In the genomic region with DNA sequence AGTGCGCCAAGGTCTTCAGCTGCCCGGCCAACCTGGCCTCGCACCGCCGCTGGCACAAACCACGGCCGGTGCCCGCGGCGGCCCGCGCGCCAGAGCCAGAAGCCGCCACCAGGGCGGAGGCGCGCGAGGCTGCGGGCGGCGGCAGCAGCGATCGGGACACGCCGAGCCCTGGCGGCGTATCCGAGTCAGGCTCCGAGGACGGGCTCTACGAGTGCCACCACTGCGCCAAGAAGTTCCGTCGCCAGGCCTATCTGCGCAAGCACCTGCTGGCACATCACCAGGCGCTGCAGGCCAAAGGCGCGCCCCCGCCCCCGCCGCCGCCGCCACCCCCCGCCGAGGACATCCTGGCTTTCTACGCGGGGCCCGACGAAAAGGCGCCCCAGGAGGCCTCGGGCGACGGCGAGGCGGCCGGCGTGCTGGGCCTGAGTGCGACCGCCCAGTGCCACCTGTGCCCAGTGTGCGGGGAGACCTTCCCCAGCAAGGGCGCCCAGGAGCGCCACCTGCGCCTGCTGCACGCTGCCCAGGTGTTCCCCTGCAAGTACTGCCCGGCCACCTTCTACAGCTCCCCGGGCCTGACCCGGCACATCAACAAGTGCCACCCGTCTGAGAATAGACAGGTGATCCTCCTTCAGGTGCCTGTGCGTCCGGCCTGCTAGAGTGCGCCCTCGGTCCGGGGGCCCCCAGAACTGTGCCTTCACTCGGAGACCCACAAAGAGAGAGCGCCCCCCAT, we compare ENCODE assay signal across 9 mouse cellular contexts. TPM values are rescaled to one million over a fixed set of nuclear protein-coding genes. Genes with fewer than 3 reads are reported as not detected.
DNase-seq lines count a peak whose midpoint lies in the region; ATAC-seq lines count a peak whose summit lies in the region.
"Had no signal": no experiment of that assay in that cellular context is flagged by ENCODE, and none has a peak within 500 bp of the region (broad histone marks: within the 10 kb centered on the region; RNA-seq: fewer than 3 reads in every experiment).

No protein-coding gene starts in this region.

- DNase-seq in adrenal gland, adult (ENCODE audit: inconsistent age in 2 of 2, low spot score in 1 of 2) = peak; percentile 25 to 72
- no peak for DNase-seq in adrenal gland, adult 8-10 months
- DNase-seq in limb, embryonic 10.5 days (ENCODE audit: low spot score) = peak; percentile 66
- DNase-seq in retina, embryonic 14.5 days (ENCODE audit: low spot score) = peak; percentile 67
- DNase-seq in gastrocnemius, adult 18-20 months (ENCODE audit: low spot score) = no peak

- peaks cover 48% of the 10 kb centered on the region for H3K4me1 ChIP-seq in megakaryocyte, embryonic 14.5 days
- H3K4me1 ChIP-seq in forebrain, embryonic 15.5 days = peaks cover 55% of the 10 kb centered on the region
- peaks cover 42% of the 10 kb centered on the region for H3K4me1 ChIP-seq in limb, embryonic 10.5 days

- peaks cover 95% of the 10 kb centered on the region for H3K27me3 ChIP-seq in megakaryocyte, embryonic 14.5 days (replicated peaks)
- H3K27me3 ChIP-seq in forebrain, embryonic 15.5 days = no peaks in the 10 kb centered on the region
- peaks cover 99% of the 10 kb centered on the region for H3K27me3 ChIP-seq in limb, embryonic 10.5 days (ENCODE audit: low read depth, poor library complexity, severe bottlenecking)

- no peak for ATAC-seq in megakaryocyte, adult 5-6 weeks (ENCODE audit: poor library complexity, severe bottlenecking)
- 0 out of 2 replicates have a peak, but pooled peaks have one; percentile 8 for ATAC-seq in forebrain, embryonic 15.5 days (replicated peaks)

- peak overlapping the region; percentile 99 for H3K27ac ChIP-seq in forebrain, embryonic 15.5 days (replicated peaks)
- H3K27ac ChIP-seq in limb, embryonic 10.5 days = peak overlapping the region; percentile 81

- peak overlapping the region; percentile 89 for H3K4me2 ChIP-seq in forebrain, embryonic 15.5 days (replicated peaks)

- WGBS in forebrain, embryonic 15.5 days = under 1% methylated on average over 75 of the region's 75 CpGs
- WGBS in limb, embryonic 10.5 days = 1% methylated on average over 72 of the region's 75 CpGs

- H3K36me3 ChIP-seq in megakaryocyte, embryonic 14.5 days (replicated peaks; ENCODE audit: low read length) = no peaks in the 10 kb centered on the region
- H3K36me3 ChIP-seq in forebrain, embryonic 15.5 days = no peaks in the 10 kb centered on the region
- no peaks in the 10 kb centered on the region for H3K36me3 ChIP-seq in limb, embryonic 10.5 days

- no peaks in the 10 kb centered on the region for H3K9me3 ChIP-seq in megakaryocyte, embryonic 14.5 days
- H3K9me3 ChIP-seq in forebrain, embryonic 15.5 days = no peaks in the 10 kb centered on the region
- H3K9me3 ChIP-seq in limb, embryonic 10.5 days (replicated peaks) = no peaks in the 10 kb centered on the region

- H3K4me3 ChIP-seq in megakaryocyte, embryonic 14.5 days (replicated peaks) = peak overlapping the region; percentile 88
- peak overlapping the region; percentile 97 for H3K4me3 ChIP-seq in forebrain, embryonic 15.5 days
- H3K4me3 ChIP-seq in limb, embryonic 10.5 days = peak overlapping the region; percentile 64

- peak overlapping the region; percentile 95 for H3K9ac ChIP-seq in forebrain, embryonic 15.5 days (replicated peaks)

RNA-seq across cellular contexts. Expression of gene Insm1, which starts 1.6 kb away (rescaled TPM):
- total RNA-seq in adrenal gland, adult 8-10 months (2022) = 10 to 100 TPM in 2 of 4 experiments, 1 to 10 TPM in 2; 7.0 to 18.3 (median 10.6) TPM
- not detected in 2 replicates for polyA plus RNA-seq in megakaryocyte, embryonic 14.5 days (2012; ENCODE audit: insufficient read depth, low replicate concordance)
- not detected in 2 replicates for total RNA-seq in megakaryocyte, adult 5-6 weeks (2015)
- not detected in 2 replicates for total RNA-seq in megakaryocyte, adult 5-6 weeks (2017)
- polyA plus RNA-seq in forebrain, embryonic 15.5 days (2015; fragmentation: Nextera tagmentation; extraction: Ambion mirVana) = 13.5 and 15.6 TPM in 2 replicates
- polyA plus RNA-seq in limb, embryonic 10.5 days (2016; fragmentation: Nextera tagmentation; extraction: Ambion mirVana) = 0.06 TPM in 1 of 2 replicates, not detected in the other
- total RNA-seq in gastrocnemius, adult 18-20 months (2021) = not detected
- total RNA-seq: neutrophil, adult 5-6 weeks had no signal

Comparison
In these comparisons a context has a peak if more than half of its experiments do, and no peak if none do; other contexts are left out.
1. DNase-seq: peak in adrenal gland, adult (2 of 2), limb, embryonic 10.5 days (single experiment) and retina, embryonic 14.5 days (single experiment); none in adrenal gland, adult 8-10 months (single experiment) and gastrocnemius, adult 18-20 months (single experiment).
2. RNA of gene Insm1, which starts 1.6 kb away (total RNA-seq): 7.0 to 18.3 TPM in adrenal gland, adult 8-10 months; not detected in megakaryocyte, adult 5-6 weeks and not detected in gastrocnemius, adult 18-20 months; every median in the first group is over 4 times any median in the second.
3. Peak in every context shown above with its lines, with median percentiles within 50 percentile points of each other: H3K4me3 ChIP-seq.